Mouse (Mus musculus): Measurements from ENCODE around the gene Sp140. TPM values are rescaled to one million over a fixed set of nuclear protein-coding genes. Genes with fewer than 3 reads are reported as not detected.
"Not testable (repeated sequence)": the region's sequence is repeated elsewhere in the genome, so short reads cannot be mapped to it uniquely, and the experiment has no call there.

Gene Sp140
- polyA plus RNA-seq, 1 experiment from 2014 or later, result 1.3 TPM

DNA sequence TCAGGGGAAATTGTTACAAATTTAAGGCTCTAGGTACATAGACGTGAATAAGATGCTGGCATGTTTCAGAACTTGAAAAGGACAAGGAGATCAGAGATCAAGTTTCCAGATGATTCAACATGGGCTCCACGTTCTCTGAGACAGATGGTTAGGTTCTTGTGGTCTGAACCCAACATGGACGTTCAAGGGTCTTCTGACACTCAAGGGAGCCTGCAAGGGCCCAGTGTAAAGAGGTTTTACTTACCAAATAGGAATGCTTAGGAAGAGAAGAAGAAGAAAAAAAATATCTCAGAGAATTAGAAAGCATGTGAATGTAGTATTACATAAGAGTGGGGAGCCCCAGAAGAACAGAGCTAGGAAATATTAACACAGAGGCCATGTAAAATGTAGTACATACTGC lies 15.6 kb downstream of the Sp140 start:
- not testable (repeated sequence) for H3K4me2 ChIP-seq (ENCODE audit: low read length); H3K27ac ChIP-seq (ENCODE audit: low read depth); H3K9me3 ChIP-seq (ENCODE audit: control insufficient read depth, low read length); ATAC-seq (replicated peaks; ENCODE audit: low FRiP score, low TSS enrichment, low read depth); DNase-seq (ENCODE audit: low spot score); H3K4me3 ChIP-seq (ENCODE audit: low read depth, low read length); H3K36me3 ChIP-seq (ENCODE audit: control insufficient read depth, insufficient read depth, low read length); H3K27me3 ChIP-seq (replicated peaks; ENCODE audit: control insufficient read depth, insufficient read depth, low read length); H3K4me1 ChIP-seq (replicated peaks; ENCODE audit: control insufficient read depth, insufficient read depth, low read length); H3K9ac ChIP-seq (ENCODE audit: low read length)
- WGBS, result 73% methylated on average over 3 of the region's 3 CpGs

DNA sequence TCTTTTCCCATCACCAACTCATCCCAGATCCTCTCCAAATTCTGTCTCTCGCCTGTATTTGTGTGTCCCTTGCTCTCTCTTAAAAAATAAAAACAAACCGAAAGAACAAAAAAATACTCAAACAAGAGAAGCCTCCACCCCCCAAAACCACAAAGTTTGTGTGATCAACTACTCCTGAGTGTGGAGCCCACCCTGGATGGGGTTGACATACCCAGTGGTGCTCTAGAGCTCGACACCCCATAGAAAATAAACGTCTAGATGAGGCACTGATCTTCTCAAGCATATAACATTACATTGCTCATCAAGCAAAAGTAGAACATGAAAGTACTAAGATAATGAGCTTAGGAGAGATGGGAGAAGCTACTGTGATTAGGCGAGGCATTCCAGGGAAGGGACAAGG lies 17.0 kb downstream of the Sp140 start:
- not testable (repeated sequence) for H3K36me3 ChIP-seq (ENCODE audit: control insufficient read depth, insufficient read depth, low read length); H3K4me1 ChIP-seq (replicated peaks; ENCODE audit: control insufficient read depth, insufficient read depth, low read length); H3K4me2 ChIP-seq (ENCODE audit: low read length); DNase-seq (ENCODE audit: low spot score); H3K27me3 ChIP-seq (replicated peaks; ENCODE audit: control insufficient read depth, insufficient read depth, low read length); H3K4me3 ChIP-seq (ENCODE audit: low read depth, low read length); H3K27ac ChIP-seq (ENCODE audit: low read depth); H3K9ac ChIP-seq (ENCODE audit: low read length); H3K9me3 ChIP-seq (ENCODE audit: control insufficient read depth, low read length); ATAC-seq (replicated peaks; ENCODE audit: low FRiP score, low TSS enrichment, low read depth)
- WGBS, result 66% methylated on average over 4 of the region's 5 CpGs

DNA sequence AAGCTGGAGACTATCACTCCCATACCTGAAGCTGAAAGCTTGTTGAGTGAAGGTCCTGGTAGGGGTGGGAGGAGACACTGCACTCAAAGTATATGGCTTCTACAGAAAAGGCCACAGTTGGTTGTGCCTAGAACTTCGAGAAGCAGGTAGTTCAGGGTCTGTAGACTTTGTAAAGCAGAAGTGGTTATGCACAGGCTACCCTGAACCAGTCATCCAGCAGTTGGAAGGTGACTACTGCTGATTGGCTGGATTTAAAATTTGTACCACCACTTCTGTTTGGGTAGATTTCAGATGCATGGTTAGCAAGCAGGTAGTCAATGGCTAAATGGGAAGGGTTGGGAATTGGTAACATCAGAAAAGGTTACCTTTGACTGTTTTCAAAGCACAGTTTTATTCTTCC lies 18.5 kb downstream of the Sp140 start:
- not testable (repeated sequence) for H3K27ac ChIP-seq (ENCODE audit: low read depth); H3K4me2 ChIP-seq (ENCODE audit: low read length); ATAC-seq (replicated peaks; ENCODE audit: low FRiP score, low TSS enrichment, low read depth); H3K9ac ChIP-seq (ENCODE audit: low read length); H3K27me3 ChIP-seq (replicated peaks; ENCODE audit: control insufficient read depth, insufficient read depth, low read length); H3K36me3 ChIP-seq (ENCODE audit: control insufficient read depth, insufficient read depth, low read length); DNase-seq (ENCODE audit: low spot score); H3K4me1 ChIP-seq (replicated peaks; ENCODE audit: control insufficient read depth, insufficient read depth, low read length); H3K4me3 ChIP-seq (ENCODE audit: low read depth, low read length); H3K9me3 ChIP-seq (ENCODE audit: control insufficient read depth, low read length)
- WGBS, result 86% methylated on average over 1 of the region's 1 CpGs

DNA sequence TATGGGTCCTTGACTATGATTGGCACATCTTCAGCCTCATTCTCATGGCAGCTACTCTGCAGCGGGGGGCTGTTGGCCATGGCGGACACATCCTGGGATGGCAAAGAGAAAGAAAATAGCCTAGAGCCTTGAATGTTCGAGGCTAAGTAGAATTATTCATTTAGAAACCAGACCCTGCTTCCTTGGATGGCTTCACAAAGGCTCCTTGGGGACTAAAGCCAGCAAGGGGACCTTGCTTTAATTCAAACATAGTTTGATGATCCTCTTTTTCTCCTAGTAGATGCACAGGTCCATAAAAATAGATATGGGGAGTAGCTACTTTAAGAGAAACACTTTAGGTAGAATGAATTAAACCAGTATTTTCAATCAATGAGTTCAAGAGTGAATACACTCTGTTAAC lies 36.8 kb downstream of the Sp140 start:
- DNase-seq (ENCODE audit: low spot score); ATAC-seq (replicated peaks; ENCODE audit: low FRiP score, low TSS enrichment, low read depth); H3K9ac ChIP-seq (ENCODE audit: low read length); H3K27me3 ChIP-seq (replicated peaks; ENCODE audit: control insufficient read depth, insufficient read depth, low read length); H3K4me1 ChIP-seq (replicated peaks; ENCODE audit: control insufficient read depth, insufficient read depth, low read length); H3K9me3 ChIP-seq (ENCODE audit: control insufficient read depth, low read length); H3K27ac ChIP-seq (ENCODE audit: low read depth); H3K36me3 ChIP-seq (ENCODE audit: control insufficient read depth, insufficient read depth, low read length); H3K4me2 ChIP-seq (ENCODE audit: low read length); H3K4me3 ChIP-seq (ENCODE audit: low read depth, low read length): not testable (repeated sequence)
- WGBS, result 64% methylated on average over 3 of the region's 3 CpGs

DNA sequence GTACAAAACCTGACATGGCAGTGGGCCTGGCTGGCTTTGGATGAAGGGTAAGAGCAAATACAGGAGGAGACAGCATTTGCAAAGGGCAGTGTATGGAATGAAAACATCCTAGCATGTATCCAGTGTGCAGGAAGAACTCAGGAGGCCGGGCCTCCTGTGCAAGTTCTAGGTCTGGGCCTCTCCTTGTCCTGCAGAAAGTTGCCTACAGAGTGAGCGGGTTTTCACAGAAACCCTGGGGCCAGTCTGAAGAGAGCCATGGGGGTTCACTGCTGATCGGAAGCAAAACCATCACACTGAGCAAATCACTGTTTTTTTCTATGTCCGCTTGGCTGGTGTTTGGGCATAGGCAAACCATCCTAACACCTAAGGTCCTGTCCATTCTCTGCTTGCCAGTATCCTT lies 38.0 kb downstream of the Sp140 start:
- not testable (repeated sequence) for H3K4me1 ChIP-seq (replicated peaks; ENCODE audit: control insufficient read depth, insufficient read depth, low read length); H3K9ac ChIP-seq (ENCODE audit: low read length); H3K27me3 ChIP-seq (replicated peaks; ENCODE audit: control insufficient read depth, insufficient read depth, low read length); ATAC-seq (replicated peaks; ENCODE audit: low FRiP score, low TSS enrichment, low read depth); H3K9me3 ChIP-seq (ENCODE audit: control insufficient read depth, low read length); H3K4me3 ChIP-seq (ENCODE audit: low read depth, low read length); H3K27ac ChIP-seq (ENCODE audit: low read depth); H3K4me2 ChIP-seq (ENCODE audit: low read length); H3K36me3 ChIP-seq (ENCODE audit: control insufficient read depth, insufficient read depth, low read length); DNase-seq (ENCODE audit: low spot score)
- 79% methylated on average over 4 of the region's 4 CpGs for WGBS

DNA sequence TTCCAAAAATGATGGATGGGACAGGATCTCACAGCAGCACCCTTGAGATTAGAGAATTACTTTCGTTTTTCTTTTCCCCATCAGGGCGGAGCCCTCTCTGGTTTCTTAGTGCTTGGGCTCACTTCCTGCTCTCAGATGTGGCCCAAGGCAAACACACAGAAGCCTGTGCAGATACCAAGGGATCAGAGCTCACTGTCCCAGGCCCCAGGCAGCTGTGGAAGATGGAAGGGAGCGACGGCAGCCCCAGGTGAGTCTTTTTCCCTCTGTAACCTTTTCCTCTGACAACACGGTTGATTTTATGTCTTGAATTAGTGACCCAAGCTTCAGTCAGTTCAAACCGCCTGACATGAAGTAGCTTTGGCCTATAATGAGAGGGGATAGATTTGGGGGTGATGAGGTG lies 49.7 kb downstream of the Sp140 start, which contains the start of gene Sp100:
Gene Sp100 (plus strand): TSS at position 108 of the 400 bp plus-strand sequence.
- WGBS, result 63% methylated on average over 6 of the region's 6 CpGs
- H3K9ac ChIP-seq (ENCODE audit: low read length); H3K4me3 ChIP-seq (ENCODE audit: low read depth, low read length); H3K9me3 ChIP-seq (ENCODE audit: control insufficient read depth, low read length); H3K36me3 ChIP-seq (ENCODE audit: control insufficient read depth, insufficient read depth, low read length); H3K27ac ChIP-seq (ENCODE audit: low read depth); ATAC-seq (replicated peaks; ENCODE audit: low FRiP score, low TSS enrichment, low read depth); H3K27me3 ChIP-seq (replicated peaks; ENCODE audit: control insufficient read depth, insufficient read depth, low read length); H3K4me1 ChIP-seq (replicated peaks; ENCODE audit: control insufficient read depth, insufficient read depth, low read length); DNase-seq (ENCODE audit: low spot score); H3K4me2 ChIP-seq (ENCODE audit: low read length): not testable (repeated sequence)

DNA sequence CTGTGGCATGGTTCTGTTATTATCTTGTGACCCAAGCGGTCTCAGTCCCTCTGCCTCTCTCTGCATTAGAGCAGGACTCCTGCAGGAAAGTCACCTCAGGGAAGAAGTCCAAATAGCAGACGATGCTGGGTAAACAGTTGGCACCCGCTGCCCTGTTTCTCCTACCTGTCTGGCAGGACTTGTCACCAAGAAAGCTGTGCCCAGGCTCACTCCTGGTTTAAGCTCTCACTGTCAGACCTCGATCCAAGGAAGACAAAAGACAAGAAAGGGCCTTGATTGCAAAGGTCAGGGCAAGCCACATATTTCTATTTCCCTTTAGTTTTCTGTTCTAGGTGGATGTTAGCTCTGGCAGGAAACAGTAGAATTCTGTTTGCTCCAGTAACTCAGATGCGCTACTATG lies 50.3 kb downstream of the Sp140 start:
- WGBS, result 68% methylated on average over 3 of the region's 5 CpGs
- ATAC-seq (replicated peaks; ENCODE audit: low FRiP score, low TSS enrichment, low read depth); H3K9ac ChIP-seq (ENCODE audit: low read length); H3K27ac ChIP-seq (ENCODE audit: low read depth); H3K27me3 ChIP-seq (replicated peaks; ENCODE audit: control insufficient read depth, insufficient read depth, low read length); H3K4me3 ChIP-seq (ENCODE audit: low read depth, low read length); H3K4me2 ChIP-seq (ENCODE audit: low read length); H3K4me1 ChIP-seq (replicated peaks; ENCODE audit: control insufficient read depth, insufficient read depth, low read length); H3K9me3 ChIP-seq (ENCODE audit: control insufficient read depth, low read length); H3K36me3 ChIP-seq (ENCODE audit: control insufficient read depth, insufficient read depth, low read length); DNase-seq (ENCODE audit: low spot score): not testable (repeated sequence)

DNA sequence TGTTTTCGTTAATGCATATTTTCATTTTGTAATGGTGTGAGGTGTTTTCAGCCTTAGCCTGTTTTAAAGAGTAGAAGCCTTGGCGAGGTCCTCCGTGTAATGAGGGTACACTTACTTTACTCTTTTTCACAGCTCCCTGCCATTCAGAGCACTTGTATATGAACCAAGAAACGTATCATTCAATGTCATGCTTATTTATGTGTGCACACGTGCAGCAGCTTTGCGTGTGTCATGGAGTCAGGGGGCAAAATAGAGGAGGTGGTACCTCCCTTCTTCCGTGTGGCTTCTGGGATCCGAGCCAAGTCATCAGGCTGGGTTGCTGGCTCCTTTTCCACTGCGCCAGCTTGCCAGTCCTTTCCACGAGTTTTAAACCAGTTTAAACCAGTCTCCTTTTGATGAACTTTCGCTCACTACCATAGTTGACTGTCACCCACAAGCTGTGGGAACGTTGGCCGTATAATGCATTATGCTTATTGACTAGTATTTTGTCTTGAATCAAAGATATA lies 51.6 kb downstream of the Sp140 start:
- H3K9me3 ChIP-seq (ENCODE audit: control insufficient read depth, low read length); H3K27ac ChIP-seq (ENCODE audit: low read depth); H3K4me1 ChIP-seq (replicated peaks; ENCODE audit: control insufficient read depth, insufficient read depth, low read length); H3K4me2 ChIP-seq (ENCODE audit: low read length); ATAC-seq (replicated peaks; ENCODE audit: low FRiP score, low TSS enrichment, low read depth); H3K9ac ChIP-seq (ENCODE audit: low read length); H3K36me3 ChIP-seq (ENCODE audit: control insufficient read depth, insufficient read depth, low read length); H3K4me3 ChIP-seq (ENCODE audit: low read depth, low read length); DNase-seq (ENCODE audit: low spot score); H3K27me3 ChIP-seq (replicated peaks; ENCODE audit: control insufficient read depth, insufficient read depth, low read length): not testable (repeated sequence)
- 85% methylated on average over 13 of the region's 13 CpGs for WGBS

DNA sequence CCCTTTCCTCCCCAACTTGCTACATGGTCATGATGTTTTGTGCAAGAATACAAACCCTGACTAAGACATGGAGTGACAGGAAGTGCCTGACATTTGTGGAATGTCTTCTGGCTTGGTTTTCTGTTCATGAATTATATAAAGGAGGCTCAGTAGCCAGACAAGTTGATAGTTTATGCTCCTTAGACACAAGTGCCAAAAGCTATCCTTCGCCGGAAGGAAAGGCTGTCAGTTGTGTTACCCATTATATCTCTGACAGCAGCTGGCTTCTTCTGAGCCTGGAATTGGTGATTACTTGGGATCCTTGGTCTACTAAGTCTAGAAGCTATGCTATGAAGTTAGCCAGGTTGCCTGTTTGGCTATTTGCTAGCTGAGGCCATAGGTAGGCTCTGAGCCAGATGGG lies 57.0 kb downstream of the Sp140 start:
- not testable (repeated sequence) for H3K27ac ChIP-seq (ENCODE audit: low read depth); H3K36me3 ChIP-seq (ENCODE audit: control insufficient read depth, insufficient read depth, low read length); ATAC-seq (replicated peaks; ENCODE audit: low FRiP score, low TSS enrichment, low read depth); H3K9ac ChIP-seq (ENCODE audit: low read length); H3K4me2 ChIP-seq (ENCODE audit: low read length); DNase-seq (ENCODE audit: low spot score); H3K27me3 ChIP-seq (replicated peaks; ENCODE audit: control insufficient read depth, insufficient read depth, low read length); H3K4me3 ChIP-seq (ENCODE audit: low read depth, low read length); H3K9me3 ChIP-seq (ENCODE audit: control insufficient read depth, low read length); H3K4me1 ChIP-seq (replicated peaks; ENCODE audit: control insufficient read depth, insufficient read depth, low read length)
- 96% methylated on average over 2 of the region's 2 CpGs for WGBS
